Mouse (Mus musculus): ENCODE measurements around the gene Cbx7.

The Cbx7 gene

GRCm38 (mm10) chr15:80001601-80002000 lies 30.7 kb upstream of the Cbx7 start:
- no peak for DNase-seq (ENCODE audit: low spot score)

DNA sequence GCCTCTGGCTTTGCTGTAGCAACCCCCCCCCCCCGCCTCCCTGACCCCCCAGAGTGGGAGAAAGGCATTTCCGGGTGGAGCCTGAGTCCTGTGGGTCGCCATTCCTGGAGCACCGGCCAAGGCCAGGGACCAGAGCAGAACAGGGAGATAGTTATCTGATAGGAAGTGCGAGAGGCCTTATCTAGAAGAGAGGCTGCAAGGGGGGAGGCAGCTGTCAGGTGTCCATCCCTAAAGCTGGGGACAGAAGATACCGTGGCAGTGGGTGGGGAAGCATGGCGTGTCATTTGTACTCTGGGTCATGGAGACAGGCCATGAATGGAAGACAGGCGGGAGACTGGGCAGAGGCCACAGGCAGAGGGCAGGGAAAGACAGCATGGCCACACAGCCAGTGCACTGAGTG lies 29.8 kb upstream of the Cbx7 start:
- no peak for DNase-seq (ENCODE audit: low spot score)

DNA sequence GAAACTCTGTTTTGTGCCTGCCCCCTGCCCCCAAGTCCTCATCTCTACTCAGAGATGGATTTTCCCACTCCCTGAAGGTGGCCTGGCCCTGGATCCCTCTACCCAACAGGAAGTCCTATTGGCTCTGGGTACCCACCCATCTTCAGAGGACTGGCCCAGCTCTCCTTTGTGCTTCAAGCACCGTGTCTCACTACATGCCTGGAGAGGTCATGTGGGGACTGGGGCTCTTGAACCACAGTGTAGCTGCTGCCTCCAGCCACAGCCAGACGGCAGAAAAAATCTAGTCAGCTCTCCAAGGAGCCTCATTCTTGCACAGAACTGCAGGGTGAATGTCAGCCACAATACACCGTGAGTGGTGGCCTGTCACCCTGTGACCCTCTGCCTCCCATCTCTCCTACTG lies 27.1 kb upstream of the Cbx7 start:
- no peak for DNase-seq (ENCODE audit: low spot score)

- no peak for DNase-seq (ENCODE audit: low spot score)
Observed at GRCm38 (mm10) chr15:79996781-79997180, 25.9 kb upstream of the Cbx7 start.

DNA sequence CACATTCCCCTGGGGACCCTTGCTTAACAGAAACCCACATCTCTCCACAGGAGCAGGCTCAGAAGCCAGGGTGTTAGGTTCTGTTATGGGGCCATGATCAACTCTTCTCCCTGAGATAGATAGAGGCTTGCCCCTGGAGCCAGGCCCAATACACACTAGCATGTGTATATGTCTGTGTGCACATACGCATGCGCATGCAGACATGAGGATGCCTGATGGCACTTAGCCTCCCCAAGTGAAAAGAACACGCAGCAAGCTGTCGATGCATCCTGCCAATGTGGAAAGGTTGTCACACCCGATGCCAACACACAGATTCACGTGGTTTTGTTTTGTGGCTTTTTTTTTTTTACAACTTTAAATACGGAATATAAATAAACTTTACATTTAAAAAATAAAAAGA lies 24.6 kb upstream of the Cbx7 start:
- no peak for DNase-seq (ENCODE audit: low spot score)

- no peak for DNase-seq (ENCODE audit: low spot score)
Observed at GRCm38 (mm10) chr15:79994566-79994965, 23.6 kb upstream of the Cbx7 start.

DNA sequence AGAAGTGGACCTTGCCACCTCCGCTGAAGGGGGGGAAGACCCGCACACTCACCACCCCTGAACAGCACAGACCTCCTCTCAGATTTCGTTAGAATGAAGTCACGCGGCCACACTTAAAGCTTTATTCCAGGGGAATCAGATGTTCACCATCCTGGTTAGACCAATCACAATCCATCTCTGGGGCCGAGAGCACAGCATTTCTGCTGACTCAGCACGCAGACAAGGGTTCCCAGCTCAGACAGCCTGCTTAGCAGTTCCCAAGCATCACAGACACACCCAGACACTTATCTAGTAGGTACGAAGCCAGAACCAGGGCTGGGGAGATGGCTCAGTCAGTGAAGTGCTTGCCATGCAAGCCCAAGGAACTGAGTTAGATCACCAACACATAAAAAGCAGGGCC lies 15.3 kb upstream of the Cbx7 start:
- DNase-seq (ENCODE audit: low spot score), result no peak

GRCm38 (mm10) chr15:79985471-79985870 lies 14.6 kb upstream of the Cbx7 start:
- no peak for DNase-seq (ENCODE audit: low spot score)

DNA sequence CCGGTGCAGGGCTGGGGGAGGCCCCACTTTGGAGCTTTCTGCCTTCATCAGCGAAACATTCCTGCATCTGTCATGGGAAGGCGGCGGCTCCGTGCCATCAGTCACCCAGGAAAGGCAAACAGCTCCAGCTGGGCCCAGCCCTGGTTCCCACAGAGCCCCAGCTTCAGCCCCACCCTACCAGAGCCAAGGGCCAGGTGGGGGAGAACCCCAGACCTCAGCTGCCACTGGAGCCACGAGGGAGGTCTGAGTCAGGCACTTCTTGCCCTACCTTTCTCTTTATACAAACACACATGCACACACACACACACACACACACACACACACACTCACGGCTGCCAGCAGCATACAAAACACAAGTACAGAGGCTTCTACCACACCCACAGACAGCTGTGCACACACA lies 13.2 kb upstream of the Cbx7 start:
- DNase-seq (ENCODE audit: low spot score), result no peak

- DNase-seq (ENCODE audit: low spot score), result no peak
Observed at GRCm38 (mm10) chr15:79980716-79981115, 9.8 kb upstream of the Cbx7 start.

- no peak for DNase-seq (ENCODE audit: low spot score)
Observed at GRCm38 (mm10) chr15:79972186-79972585, 1.3 kb upstream of the Cbx7 start.

GRCm38 (mm10) chr15:79970491-79970890 lies 428 bp downstream of the Cbx7 start:
- DNase-seq (ENCODE audit: low spot score), result no peak

GRCm38 (mm10) chr15:79967346-79967745 lies 3.6 kb downstream of the Cbx7 start:
- DNase-seq (ENCODE audit: low spot score), result no peak

DNA sequence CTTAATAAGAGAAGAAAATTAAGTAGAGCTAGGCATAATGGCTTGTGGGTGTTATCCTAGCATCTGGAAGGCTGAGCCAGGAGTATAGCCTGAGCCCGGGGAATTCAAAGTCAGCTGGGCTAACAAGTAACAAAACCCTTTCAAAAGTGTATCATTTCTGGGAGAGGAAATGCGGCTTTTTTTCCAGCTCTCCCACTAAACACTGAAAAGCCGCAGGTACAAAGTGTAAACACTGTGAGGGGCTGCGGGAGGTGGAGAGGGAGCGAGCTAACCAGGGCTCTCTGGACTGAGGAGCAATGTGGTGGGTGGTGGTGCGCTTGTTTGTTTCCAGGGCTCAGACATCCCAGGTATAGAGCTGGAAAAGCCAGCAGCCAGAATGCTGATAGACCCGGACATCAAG lies 6.5 kb downstream of the Cbx7 start:
- no peak for DNase-seq (ENCODE audit: low spot score)

DNA sequence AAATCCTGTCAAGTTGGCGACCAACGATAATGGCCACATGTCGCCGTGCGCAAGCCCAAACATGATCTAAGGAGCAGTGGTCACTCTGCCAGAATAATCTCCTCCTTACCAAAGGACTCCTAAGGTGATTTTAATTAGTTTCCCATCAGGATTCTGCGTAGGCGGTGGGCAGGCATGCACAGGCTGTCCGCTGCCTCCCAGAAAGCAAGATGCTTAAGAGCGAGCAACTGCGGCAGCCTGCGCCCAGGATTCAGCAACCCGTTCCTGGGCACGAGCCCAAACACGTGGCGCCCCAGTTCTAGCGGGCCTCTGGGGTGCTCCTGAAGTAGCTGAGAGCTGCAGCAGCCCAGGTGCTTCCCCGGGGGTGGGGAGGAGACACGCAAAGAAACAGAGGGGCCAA lies 8.3 kb downstream of the Cbx7 start:
- DNase-seq (ENCODE audit: low spot score), result no peak

DNA sequence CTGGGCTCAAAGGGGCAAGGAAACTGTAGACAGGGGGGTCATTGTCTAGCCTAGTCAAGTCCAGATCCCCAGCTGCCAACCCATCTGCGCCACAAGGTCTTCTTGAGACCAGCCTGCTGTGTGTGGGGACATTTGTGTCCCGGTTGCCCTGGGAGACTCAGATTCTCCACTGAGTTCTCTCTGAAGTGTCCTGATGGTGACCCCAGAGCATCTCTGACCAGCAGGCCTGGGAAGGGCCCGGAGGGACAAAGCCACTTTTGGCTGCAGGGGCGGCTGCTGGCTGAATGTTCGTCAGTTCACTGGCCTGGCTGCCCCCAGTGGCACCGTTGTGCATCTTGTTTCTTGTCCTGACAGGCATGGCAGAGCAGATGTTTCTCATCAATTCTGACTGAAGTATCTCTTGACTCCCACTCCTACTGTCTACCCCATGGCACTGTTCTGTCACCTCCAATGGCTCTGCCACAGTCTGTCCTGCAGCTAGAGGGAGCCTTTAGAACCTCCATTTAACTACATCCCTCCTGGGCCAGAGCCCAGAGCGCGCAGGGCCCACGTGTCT lies 9.5 kb downstream of the Cbx7 start:
- no peak for DNase-seq (ENCODE audit: low spot score)

DNA sequence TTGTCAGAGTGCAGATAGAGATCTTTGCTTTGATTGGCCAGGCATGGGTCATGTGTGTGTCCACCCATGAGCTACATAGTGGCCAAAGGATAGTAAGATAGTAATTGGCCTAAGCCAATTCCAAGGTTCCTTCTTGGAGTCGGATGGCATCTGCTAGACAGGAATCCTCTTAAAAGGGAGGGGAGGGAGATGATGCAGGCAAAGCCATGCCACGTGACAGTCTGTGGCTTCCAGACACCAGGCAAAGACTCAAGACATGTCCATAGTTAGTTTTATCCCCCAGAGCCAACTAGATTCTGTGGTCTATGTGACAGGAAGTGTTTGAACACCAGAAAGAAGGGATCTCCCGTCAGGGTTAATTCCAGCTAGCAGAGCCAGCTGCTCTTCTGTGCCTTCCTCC lies 12.5 kb downstream of the Cbx7 start:
- no peak for DNase-seq (ENCODE audit: low spot score)

- no peak for DNase-seq (ENCODE audit: low spot score)
Observed at GRCm38 (mm10) chr15:79956559-79956958, 14.4 kb downstream of the Cbx7 start.

DNA sequence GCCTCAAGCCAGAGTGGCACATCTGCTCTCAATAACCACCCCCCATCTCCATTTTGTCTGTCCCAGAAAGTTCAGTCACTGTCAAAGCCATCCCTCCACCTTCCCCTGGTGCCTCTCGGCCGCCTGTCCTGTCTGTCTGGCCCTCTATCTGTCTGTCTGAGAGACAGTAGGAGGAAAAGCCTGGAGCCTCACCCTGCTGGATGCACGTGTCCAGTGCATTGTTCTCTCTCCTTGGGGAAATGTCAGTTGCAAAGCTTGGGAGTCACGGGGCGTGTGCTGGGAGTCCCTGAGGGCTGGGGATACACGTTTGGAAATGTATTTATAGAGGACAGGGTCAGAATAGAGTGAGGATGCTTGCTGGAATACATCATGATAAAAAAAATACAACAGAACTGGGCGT lies 17.4 kb downstream of the Cbx7 start:
- DNase-seq (ENCODE audit: low spot score), result no peak

DNA sequence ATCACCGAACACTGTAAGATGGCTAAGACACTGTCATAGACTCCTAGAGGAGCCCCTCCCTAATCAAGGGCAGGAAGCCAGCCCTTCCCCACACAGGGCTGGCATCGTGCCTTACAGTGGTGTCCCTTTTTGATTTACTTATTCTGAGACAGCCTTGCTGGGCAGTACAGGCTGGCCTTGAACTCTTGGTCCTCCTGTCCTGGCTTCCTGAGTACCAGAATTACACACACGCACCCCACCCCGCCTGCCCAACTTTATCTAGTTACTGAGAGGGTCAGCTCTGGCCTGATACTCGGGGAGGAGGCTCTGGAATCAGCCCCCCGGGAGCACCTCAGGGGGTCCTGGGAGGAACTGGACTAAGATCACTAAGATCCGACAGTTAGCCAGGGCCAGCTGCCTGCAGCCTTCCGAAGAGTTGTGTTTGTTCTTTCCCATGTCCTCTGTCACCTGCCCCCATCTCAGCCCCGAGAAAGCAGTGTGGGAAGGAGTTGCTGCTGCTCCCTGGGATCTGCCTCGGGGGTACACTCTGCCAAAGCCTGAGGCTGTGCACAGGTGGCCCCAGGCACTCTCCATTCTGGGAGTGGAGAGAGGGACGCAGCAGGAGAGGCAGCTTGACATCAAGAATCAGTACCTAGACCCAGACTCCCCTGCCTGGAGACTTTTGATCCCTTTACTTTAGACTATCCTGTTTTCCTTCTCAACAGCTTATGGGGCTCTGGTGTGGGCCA lies 18.3 kb downstream of the Cbx7 start:
- DNase-seq (ENCODE audit: low spot score), result no peak

- no peak for DNase-seq (ENCODE audit: low spot score)
Observed at GRCm38 (mm10) chr15:79951730-79952503, 19.0 kb downstream of the Cbx7 start.

DNA sequence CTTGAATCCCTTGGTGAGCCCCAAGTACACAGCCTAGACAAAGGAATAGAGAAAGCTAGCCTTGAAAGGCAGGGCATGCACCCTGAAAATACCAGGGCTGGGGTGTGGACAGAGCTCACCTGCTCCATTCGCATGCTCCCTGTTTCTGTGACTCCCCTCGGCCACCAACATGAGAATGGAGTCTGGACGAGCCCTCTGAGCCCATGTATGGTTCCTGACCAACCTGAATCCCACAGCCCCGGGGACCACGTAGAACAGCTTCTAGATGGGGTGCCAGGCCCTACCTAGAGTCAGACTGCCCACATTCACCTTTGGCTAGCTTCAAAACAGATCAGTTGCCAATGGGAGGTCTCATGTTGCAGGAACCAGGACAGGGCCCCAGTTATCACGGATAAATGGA lies 19.7 kb downstream of the Cbx7 start:
- no peak for DNase-seq (ENCODE audit: low spot score)

DNA sequence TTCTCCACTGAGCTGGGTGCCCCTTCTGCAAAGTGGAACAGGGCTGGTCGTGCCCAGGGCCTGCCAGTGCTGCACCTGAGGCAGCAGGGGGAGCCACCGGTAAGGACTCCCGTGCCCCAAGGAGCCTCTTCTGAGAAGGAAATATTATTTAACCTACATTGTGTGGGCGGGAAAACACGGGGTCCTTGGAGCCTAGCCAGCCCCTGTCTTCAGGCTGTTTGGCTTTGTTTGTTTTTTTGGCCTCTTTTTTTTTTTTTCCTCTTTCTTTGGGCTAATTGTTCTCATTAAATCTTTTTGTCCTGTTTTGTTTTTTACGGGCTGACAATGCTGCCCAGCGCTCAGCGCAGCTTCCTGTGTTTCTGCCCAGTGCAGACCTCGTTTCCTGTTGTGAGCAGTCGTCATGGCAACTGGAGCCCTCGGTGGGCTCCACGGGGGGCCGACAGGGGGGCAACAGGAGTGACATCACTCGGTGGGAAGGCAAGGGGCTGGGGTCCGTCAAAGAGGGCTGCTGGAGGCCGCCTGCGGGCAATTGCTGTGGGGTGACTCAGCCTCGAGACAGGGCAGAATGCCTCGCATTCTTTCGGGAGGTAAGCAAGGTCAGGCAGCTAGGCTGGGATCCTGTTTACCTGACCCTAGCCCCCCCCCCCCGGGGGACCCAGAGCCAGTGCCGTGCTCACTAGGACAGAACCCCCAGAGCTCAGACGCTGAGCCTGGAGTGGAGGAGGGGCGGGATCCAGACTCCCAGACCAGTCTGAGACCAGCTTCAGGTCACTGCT lies 20.5 kb downstream of the Cbx7 start:
- no peak for DNase-seq (ENCODE audit: low spot score)

Measured in ovary, postnatal 14 days (tissue).